Mouse (Mus musculus) C2C12 (cell line): ENCODE results near the gene Stk33. TPM values are rescaled to one million over a fixed set of nuclear protein-coding genes. Genes with fewer than 3 reads are reported as not detected.

Experiments used
- H3K27me3 ChIP-seq: one replicate; pipeline ENCODE4 v1.6.1; 2011; ENCODE audit not compliant: control insufficient read depth, insufficient read depth, insufficient read length
- H3K36me3 ChIP-seq: one replicate; pipeline ENCODE4 v1.6.1; 2011; ENCODE audit not compliant: control insufficient read depth, insufficient read depth
- H3K4me3 ChIP-seq: one replicate; pipeline ENCODE4 v1.5.1; 2011; ENCODE audit warnings: mild to moderate bottlenecking, control low read depth; ENCODE audit not compliant: poor library complexity, insufficient read depth, severe bottlenecking
- H3K79me2 ChIP-seq: one replicate; pipeline ENCODE4 v1.6.1; 2011; ENCODE audit not compliant: control insufficient read depth, insufficient read depth
- H3K79me3 ChIP-seq: one replicate; pipeline ENCODE4 v1.6.1; 2011; ENCODE audit warnings: low read depth, control low read depth
- H3ac ChIP-seq: one replicate; pipeline ENCODE3; 2011; ENCODE audit warnings: low read depth; ENCODE audit not compliant: control insufficient read depth, insufficient read length
- CEBPB ChIP-seq: IDR thresholded peaks from one replicate; pipeline ENCODE4 v1.6.1; 2011; ENCODE audit warnings: low read depth, mild to moderate bottlenecking, control low read depth, moderate library complexity
- CTCF ChIP-seq: IDR thresholded peaks from one replicate; pipeline ENCODE4 v1.5.1; 2011; ENCODE audit not compliant: control insufficient read depth, insufficient read depth, insufficient read length
- FOSL1 ChIP-seq: IDR thresholded peaks from one replicate; pipeline ENCODE4 v1.8.0; 2011; ENCODE audit warnings: mild to moderate bottlenecking, low read length; ENCODE audit not compliant: poor library complexity, insufficient read depth, severe bottlenecking
- MAX ChIP-seq: IDR thresholded peaks from one replicate; pipeline ENCODE4 v1.6.1; 2011; ENCODE audit warnings: mild to moderate bottlenecking, control low read depth
- MYOD1 ChIP-seq: IDR thresholded peaks from one replicate; pipeline ENCODE4 v1.6.1; 2011; ENCODE audit warnings: low read depth; ENCODE audit not compliant: control insufficient read depth, insufficient read length
- MYOG ChIP-seq: IDR thresholded peaks from one replicate; pipeline ENCODE4 v1.6.1; 2011; ENCODE audit not compliant: control insufficient read depth, insufficient read length; ENCODE audit errors: extremely low read depth
- USF1 ChIP-seq: IDR thresholded peaks from one replicate; pipeline ENCODE4 v1.6.1; 2011; ENCODE audit warnings: low read depth, mild to moderate bottlenecking, control low read depth, moderate library complexity
- long read RNA-seq, 2 experiments: library from polyadenylated mRNA; unstranded; transcript quantifications; one replicate each; pipeline ENCODE4 v2.0.0; 2019 to 2020
- polyA plus RNA-seq: library from polyadenylated mRNA; unstranded; fragments of >200 nt; fragmentation: generic; extraction: Trizol; gene quantifications from one replicate; pipeline ENCODE4 v1.2.1, GENCODE M21; 2012; ENCODE audit warnings: missing spikeins

Gene Stk33
- polyA plus RNA-seq, result 0.02 TPM
- long read RNA-seq, experiment 1, result 0 reads
- long read RNA-seq, experiment 2, result 0 reads

DNA sequence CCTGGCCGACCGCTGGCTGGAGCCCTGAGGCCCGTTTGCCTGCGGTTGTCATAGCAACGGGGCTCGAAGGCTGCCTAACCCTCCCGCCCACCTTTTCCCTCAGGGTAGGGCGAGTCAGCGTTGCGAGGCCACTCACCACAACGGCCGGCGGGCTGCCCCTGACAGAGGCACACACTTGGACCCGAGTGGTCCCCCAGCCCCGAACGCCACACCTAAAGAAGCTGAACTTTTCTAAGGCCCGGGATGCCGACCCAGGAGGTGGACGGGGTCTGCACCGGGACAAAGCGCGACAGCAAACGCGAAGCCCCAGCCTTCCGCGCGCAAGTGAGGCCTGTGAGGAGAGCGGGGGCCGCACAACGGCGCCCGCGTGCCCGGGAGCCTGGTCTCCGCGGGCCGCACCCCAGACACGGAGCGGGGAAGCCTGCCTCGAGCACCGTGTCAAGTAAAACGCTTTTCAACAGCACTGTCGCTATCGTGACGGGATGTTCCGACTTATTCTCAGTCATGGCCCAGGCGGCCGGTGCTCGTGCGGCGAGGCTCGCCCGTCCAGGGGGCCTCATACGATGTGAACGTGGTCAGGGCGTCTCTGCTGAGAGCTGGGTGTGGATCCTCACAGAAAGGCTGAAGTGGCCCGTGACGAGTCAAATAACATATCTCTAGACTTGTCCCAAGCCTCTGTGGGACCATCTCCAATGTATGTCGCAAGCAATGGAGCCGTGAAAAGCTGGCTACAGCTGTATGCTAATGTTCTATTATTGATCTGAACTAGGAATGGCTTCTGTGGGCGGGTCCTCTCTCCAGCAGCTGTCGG lies at the start of gene Stk33:
Gene Stk33, minus strand, starts transcription at position 301 of the 811 bp plus-strand sequence.
- no peaks in the 10 kb centered on the region for H3K36me3 ChIP-seq
- H3K79me3 ChIP-seq, result no peaks in the 10 kb centered on the region
- no peaks in the 10 kb centered on the region for H3K79me2 ChIP-seq
- TF ChIP-seq FOSL1, result no peak
- TF ChIP-seq CEBPB, result peak; percentile 3
- no peak for TF ChIP-seq MAX
- no peak for TF ChIP-seq MYOG
- H3ac ChIP-seq, result peak within 1 kb of the TSS; percentile 11
- H3K4me3 ChIP-seq, result no peak within 1 kb of the TSS
- no peaks in the 10 kb centered on the region for H3K27me3 ChIP-seq

- no peak for TF ChIP-seq CTCF
- no peak for TF ChIP-seq FOSL1
- TF ChIP-seq CEBPB, result no peak
- no peak for TF ChIP-seq MYOG
- TF ChIP-seq MAX, result no peak
- TF ChIP-seq USF1, result no peak
- TF ChIP-seq MYOD1, result no peak
- Histone ChIP-seq H3K27me3 (no peaks in the 10 kb centered on the region), H3K36me3 (no peaks in the 10 kb centered on the region), H3K79me2 (no peaks in the 10 kb centered on the region), H3K79me3 (no peaks in the 10 kb centered on the region), H3K4me3 (no peak overlapping the region), H3ac (peak overlapping the region; percentile 18)
These were observed 45.3 kb upstream of the Stk33 start for GRCm38 (mm10) chr7:109484221-109484620.

- Histone ChIP-seq H3K36me3 (no peaks in the 10 kb centered on the region), H3ac (no peak overlapping the region), H3K4me3 (no peak overlapping the region), H3K79me2 (no peaks in the 10 kb centered on the region), H3K79me3 (no peaks in the 10 kb centered on the region), H3K27me3 (no peaks in the 10 kb centered on the region)
- TF ChIP-seq CEBPB (no peak), USF1 (no peak), FOSL1 (no peak), MYOG (no peak), CTCF (no peak), MYOD1 (no peak), MAX (no peak)
These were observed 41.9 kb upstream of the Stk33 start for GRCm38 (mm10) chr7:109480765-109481197.

- no peak for TF ChIP-seq MAX
- TF ChIP-seq CTCF, result no peak
- no peak for TF ChIP-seq MYOG
- TF ChIP-seq MYOD1, result no peak
- TF ChIP-seq FOSL1, result no peak
- no peak for TF ChIP-seq USF1
- no peak for TF ChIP-seq CEBPB
- Histone ChIP-seq H3K79me2 (no peaks in the 10 kb centered on the region), H3K27me3 (no peaks in the 10 kb centered on the region), H3K4me3 (no peak overlapping the region), H3K79me3 (no peaks in the 10 kb centered on the region), H3ac (no peak overlapping the region), H3K36me3 (no peaks in the 10 kb centered on the region)
These were observed 39.0 kb upstream of the Stk33 start for GRCm38 (mm10) chr7:109477926-109478325.

- H3K36me3 ChIP-seq, result no peaks in the 10 kb centered on the region
- H3K79me2 ChIP-seq, result no peaks in the 10 kb centered on the region
- no peak for TF ChIP-seq CTCF
- TF ChIP-seq MYOD1, result peak; percentile 43
- no peaks in the 10 kb centered on the region for H3K79me3 ChIP-seq
- no peaks in the 10 kb centered on the region for H3K27me3 ChIP-seq
- H3K4me3 ChIP-seq, result no peak overlapping the region
- no peak overlapping the region for H3ac ChIP-seq
These were observed 31.8 kb upstream of the Stk33 start for GRCm38 (mm10) chr7:109470700-109471099.

GRCm38 (mm10) chr7:109468262-109468701 lies 29.4 kb upstream of the Stk33 start:
- TF ChIP-seq MYOD1 (no peak), CEBPB (no peak), CTCF (no peak)
- Histone ChIP-seq H3K79me2 (no peaks in the 10 kb centered on the region), H3K27me3 (no peaks in the 10 kb centered on the region), H3K36me3 (no peaks in the 10 kb centered on the region), H3ac (no peak overlapping the region), H3K4me3 (no peak overlapping the region), H3K79me3 (no peaks in the 10 kb centered on the region)
